In the genomic region with DNA sequence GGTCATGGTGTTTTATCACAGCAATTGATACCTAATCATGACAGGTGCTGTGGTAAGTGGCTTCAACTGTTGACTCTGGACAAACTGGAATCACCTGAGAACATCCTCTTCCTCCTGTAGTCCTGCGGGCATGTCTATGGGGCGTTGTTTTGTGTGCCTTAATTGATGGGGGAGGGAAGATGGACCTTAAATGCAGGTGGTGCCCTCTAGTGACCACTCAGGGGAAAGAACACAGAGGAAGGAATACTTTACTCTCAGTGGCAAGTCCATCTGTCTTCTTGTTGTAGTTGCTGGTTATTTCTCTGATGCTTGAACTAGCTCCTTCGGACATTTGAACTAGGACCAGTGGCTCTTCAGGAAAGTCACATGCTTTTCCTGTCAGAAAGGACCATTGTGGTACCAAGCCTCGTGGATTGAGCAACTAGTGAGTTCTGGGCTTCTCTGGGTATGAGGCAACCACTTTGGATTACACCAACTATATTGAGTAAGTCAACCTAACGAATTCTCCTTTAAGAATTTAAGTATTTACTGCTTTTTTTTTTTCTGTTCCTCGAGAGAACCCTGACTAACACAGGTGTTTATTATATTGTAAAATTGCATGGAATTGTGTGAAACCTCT, we compare ENCODE assay signal across 12 mouse cellular contexts.
DNase-seq lines count a peak whose midpoint lies in the region; TF ChIP-seq lines count a peak whose summit lies in the region.
"Had no signal": no experiment of that assay in that cellular context is flagged by ENCODE, and none has a peak within 500 bp of the region (broad histone marks: within the 10 kb centered on the region; RNA-seq: fewer than 3 reads in every experiment).

No protein-coding gene starts in this region.

- H3K27ac ChIP-seq in kidney, adult 2 months (ENCODE audit: insufficient read depth, low read depth, low read length) = no peak overlapping the region
- H3K27ac ChIP-seq: heart, embryonic 15.5 days; intestine, embryonic 15.5 days; limb, embryonic 13.5 days; macrophage had no signal

- peak; percentile 22; the same call in 1 of the 2 replicates for TF ChIP-seq CTCF in kidney, adult 2 months (conservative IDR thresholded peaks at IDR 0.05; ENCODE audit: insufficient read depth, insufficient read length, low read depth, low read length)
- TF ChIP-seq CTCF in brain, embryonic 14.5 days (IDR thresholded peaks at IDR 0.05; ENCODE audit: borderline replicate concordance, extremely low read depth, insufficient read depth, insufficient read length) = peak; percentile 27; the same call in 1 of the 2 replicates

- no peaks in the 10 kb centered on the region for H3K4me1 ChIP-seq in kidney, adult 2 months (ENCODE audit: control insufficient read depth, insufficient read depth, low read length)
- H3K4me1 ChIP-seq: heart, embryonic 15.5 days; intestine, embryonic 15.5 days; limb, embryonic 13.5 days had no signal

- DNase-seq in kidney, adult 2 months = no peak
- DNase-seq in kidney, postnatal 14 days = no peak
- peak; percentile 18 for DNase-seq in 3T3-L1 (ENCODE audit: low read depth, low spot score)
- peak; percentile 32 for DNase-seq in A20 (ENCODE audit: low read depth, low spot score)
- no peak for DNase-seq in brain, embryonic 14.5 days (ENCODE audit: low read depth)
- DNase-seq in spleen, postnatal 10 days (ENCODE audit: low spot score in 2 of 2) = no peak
- DNase-seq in layer of hippocampus, postnatal 25 days (ENCODE audit: extremely low spot score in 1 of 2, low spot score in 1 of 2) = no peak
- DNase-seq: gastrocnemius, postnatal 10 days had no signal

- no peaks in the 10 kb centered on the region for H3K36me3 ChIP-seq in kidney, adult 2 months (ENCODE audit: control insufficient read depth, insufficient read depth, low read length)
- H3K36me3 ChIP-seq: heart, embryonic 15.5 days; intestine, embryonic 15.5 days; limb, embryonic 13.5 days had no signal

- H3K27me3 ChIP-seq in kidney, adult 2 months (replicated peaks; ENCODE audit: control insufficient read depth, insufficient read depth, low read length) = no peaks in the 10 kb centered on the region
- H3K27me3 ChIP-seq: heart, embryonic 15.5 days; intestine, embryonic 15.5 days; limb, embryonic 13.5 days had no signal

- 60% methylated on average over 6 of the region's 6 CpGs for WGBS in kidney, adult 2 months

- TF ChIP-seq POLR2A in kidney, adult 2 months (IDR thresholded peaks at IDR 0.05; ENCODE audit: low read depth, low read length) = no peak
- no peak for TF ChIP-seq POLR2A in brain, embryonic 14.5 days (IDR thresholded peaks at IDR 0.05; ENCODE audit: borderline replicate concordance, extremely low read depth, insufficient read depth, insufficient read length, poor library complexity, severe bottlenecking)

- H3K4me3 ChIP-seq in kidney, adult 2 months (ENCODE audit: insufficient read depth, low read depth, low read length) = no peak overlapping the region
- H3K4me3 ChIP-seq: heart, embryonic 15.5 days; intestine, embryonic 15.5 days; limb, embryonic 13.5 days had no signal

Comparison
In these comparisons a context has a peak if more than half of its experiments do, and no peak if none do; other contexts are left out.
1. DNase-seq: peak in 3T3-L1 (single experiment) and A20 (single experiment); none in kidney, adult 2 months (single experiment), kidney, postnatal 14 days (single experiment), brain, embryonic 14.5 days (single experiment), spleen, postnatal 10 days (0 of 2) and layer of hippocampus, postnatal 25 days (0 of 2).